Mouse (Mus musculus) liver, embryonic 16.5 days (tissue): ENCODE results near the gene Gm6096. TPM values are rescaled to one million over a fixed set of nuclear protein-coding genes. Genes with fewer than 3 reads are reported as not detected.
A peak's percentile ranks its signal among the peaks of the same experiment; 100 is the strongest.

Experiments used
- ATAC-seq: fragments of 200-750 bp; cut with Nextera tagmentation; 2 replicates; pipeline ENCODE4 v1.8.0; 2017; ENCODE audit warnings: low read depth, mild to moderate bottlenecking, moderate number of reproducible peaks, moderate library complexity
- H3K27ac ChIP-seq: fragments of 300-500 bp; sonication (generic); 2 replicates; pipeline ENCODE4 v1.5.1; 2014; ENCODE audit warnings: mild to moderate bottlenecking, low read length
- H3K27me3 ChIP-seq: fragments of 300-500 bp; sonication (generic); 2 replicates; pipeline ENCODE4 v1.6.1; 2014; ENCODE audit warnings: low read depth, low read length, mixed read lengths; ENCODE audit not compliant: control insufficient read depth, insufficient read depth
- H3K36me3 ChIP-seq: fragments of 300-500 bp; sonication (generic); 2 replicates; pipeline ENCODE4 v1.6.1; 2014; ENCODE audit warnings: mild to moderate bottlenecking; ENCODE audit not compliant: control insufficient read depth, insufficient read depth
- H3K4me1 ChIP-seq: fragments of 300-500 bp; sonication (generic); 2 replicates; pipeline ENCODE4 v1.6.1; 2014; ENCODE audit warnings: low read depth, low read length, mixed read lengths; ENCODE audit not compliant: control insufficient read depth
- H3K4me2 ChIP-seq: fragments of 300-500 bp; sonication (generic); 2 replicates; pipeline ENCODE4 v1.6.1; 2014; ENCODE audit warnings: low read depth, low read length, mixed read lengths
- H3K4me3 ChIP-seq: fragments of 300-500 bp; sonication (generic); 2 replicates; pipeline ENCODE4 v1.5.1; 2014; ENCODE audit warnings: low read depth, mild to moderate bottlenecking, low read length
- H3K9ac ChIP-seq: fragments of 300-500 bp; sonication (generic); 2 replicates; pipeline ENCODE4 v1.6.1; 2014; ENCODE audit warnings: low read depth, low read length
- H3K9me3 ChIP-seq: fragments of 300-500 bp; sonication (generic); replicated peaks from 2 replicates; pipeline ENCODE4 v1.6.1; 2016; ENCODE audit warnings: low read length; ENCODE audit not compliant: control insufficient read depth
- WGBS: fragments of 180-500 bp; shearing (Covaris S2); extraction: QIAGEN DNeasy Blood & Tissue Kit; methylation state at CpG from one replicate; pipeline ENCODE4 v1.1.7; 2014; ENCODE audit not compliant: insufficient replicate concordance; 5-methylcytosine and 5-hydroxymethylcytosine counted together
- polyA plus RNA-seq: library from polyadenylated mRNA; unstranded; fragments of >200 nt; fragmentation: Nextera tagmentation; extraction: Ambion mirVana; gene quantifications from 2 replicates; pipeline ENCODE4 v1.2.1, GENCODE M21; 2015

Gene Gm6096
- polyA plus RNA-seq, 1 experiment from 2014 or later: 0.24 TPM

GRCm38 (mm10) chr7:34276066-34276465, 25.2 kb downstream of the Gm6096 start:
- no peaks in the 10 kb centered on the region for H3K36me3 ChIP-seq
- no peaks in the 10 kb centered on the region for H3K27me3 ChIP-seq
- 83% methylated on average over 3 of the region's 3 CpGs for WGBS
- H3K9me3 ChIP-seq: no peaks in the 10 kb centered on the region
- H3K9ac ChIP-seq: no peak overlapping the region
- no peak overlapping the region for H3K4me2 ChIP-seq
- H3K27ac ChIP-seq: no peak overlapping the region
- no peak overlapping the region for H3K4me3 ChIP-seq
- no peaks in the 10 kb centered on the region for H3K4me1 ChIP-seq
- ATAC-seq: no peak

GRCm38 (mm10) chr7:34277656-34278055, 26.8 kb downstream of the Gm6096 start:
- no peak for ATAC-seq
- H3K9me3 ChIP-seq: no peaks in the 10 kb centered on the region
- no peak overlapping the region for H3K9ac ChIP-seq
- H3K4me1 ChIP-seq: no peaks in the 10 kb centered on the region
- 85% methylated on average over 2 of the region's 2 CpGs for WGBS
- H3K4me2 ChIP-seq: no peak overlapping the region
- no peaks in the 10 kb centered on the region for H3K27me3 ChIP-seq
- no peak overlapping the region for H3K4me3 ChIP-seq
- H3K36me3 ChIP-seq: no peaks in the 10 kb centered on the region
- H3K27ac ChIP-seq: no peak overlapping the region

- no peak overlapping the region for H3K4me3 ChIP-seq
- H3K27ac ChIP-seq: no peak overlapping the region
- H3K9ac ChIP-seq: no peak overlapping the region
- peaks cover 2% of the 10 kb centered on the region; the same call in 1 of the 2 replicates for H3K36me3 ChIP-seq
- no peak for ATAC-seq
- no peak overlapping the region for H3K4me2 ChIP-seq
- no peaks in the 10 kb centered on the region for H3K27me3 ChIP-seq
- H3K4me1 ChIP-seq: peaks cover 2% of the 10 kb centered on the region
- no peaks in the 10 kb centered on the region for H3K9me3 ChIP-seq
These were observed 39.8 kb downstream of the Gm6096 start for GRCm38 (mm10) chr7:34290450-34291151.

DNA sequence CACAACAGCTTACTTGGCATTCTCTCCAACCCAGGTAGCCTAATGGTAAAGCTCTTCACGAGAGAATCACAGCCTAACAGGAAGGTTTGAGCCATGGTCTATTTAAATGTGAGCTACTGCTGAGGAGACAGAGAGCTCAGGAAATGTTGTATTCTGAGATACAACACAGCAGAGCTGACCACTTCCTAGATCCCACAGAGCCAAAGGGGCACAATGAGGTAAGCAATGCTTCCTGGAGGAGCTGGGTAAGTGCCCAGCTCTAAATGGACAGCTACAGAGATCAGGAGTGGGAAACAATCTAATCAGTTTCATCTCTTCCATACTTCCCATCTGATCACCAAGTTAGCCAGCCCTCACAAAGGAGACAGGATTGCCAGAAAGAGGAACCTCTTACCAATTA, 40.4 kb downstream of the Gm6096 start:
- 3% methylated on average over 1 of the region's 1 CpGs for WGBS
- no peak overlapping the region for H3K4me3 ChIP-seq
- no peaks in the 10 kb centered on the region for H3K27me3 ChIP-seq
- no peak for ATAC-seq
- no peak overlapping the region for H3K9ac ChIP-seq
- no peak overlapping the region for H3K4me2 ChIP-seq
- H3K36me3 ChIP-seq: no peaks in the 10 kb centered on the region
- no peak overlapping the region for H3K27ac ChIP-seq
- no peaks in the 10 kb centered on the region for H3K9me3 ChIP-seq
- peaks cover 2% of the 10 kb centered on the region for H3K4me1 ChIP-seq

- no peaks in the 10 kb centered on the region for H3K36me3 ChIP-seq
- H3K27ac ChIP-seq: no peak overlapping the region
- H3K27me3 ChIP-seq: no peaks in the 10 kb centered on the region
- no peak overlapping the region for H3K4me2 ChIP-seq
- no peak for ATAC-seq
- H3K9me3 ChIP-seq: no peaks in the 10 kb centered on the region
- H3K9ac ChIP-seq: no peak overlapping the region
- no peak overlapping the region for H3K4me3 ChIP-seq
- peaks cover 2% of the 10 kb centered on the region for H3K4me1 ChIP-seq
- WGBS: 77% methylated on average over 2 of the region's 2 CpGs
These were observed 41.8 kb downstream of the Gm6096 start for GRCm38 (mm10) chr7:34292633-34293032.

DNA sequence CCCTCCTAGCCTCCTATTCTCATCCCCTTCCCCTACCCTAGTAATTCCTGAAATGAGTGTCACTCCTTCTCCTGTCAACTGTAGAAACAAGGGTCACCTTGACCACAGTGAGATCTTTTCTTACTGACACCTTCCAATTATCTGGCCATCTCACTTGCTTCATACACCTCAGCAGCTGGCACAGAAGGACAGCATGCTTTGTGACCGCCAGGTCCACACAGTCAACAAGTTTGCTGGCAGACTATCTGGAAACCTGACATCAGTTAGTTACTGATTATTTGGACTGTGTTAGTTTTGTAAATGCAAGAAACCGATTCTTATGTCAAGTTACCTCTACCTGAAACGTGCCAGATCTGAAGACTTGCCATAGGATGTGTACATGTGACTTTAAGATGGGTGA, 45.3 kb downstream of the Gm6096 start:
- no peak overlapping the region for H3K4me3 ChIP-seq
- 70% methylated on average over 3 of the region's 3 CpGs for WGBS
- peaks cover 2% of the 10 kb centered on the region; the same call in 1 of the 2 replicates for H3K4me1 ChIP-seq
- ATAC-seq: peak; percentile 24; the same call in 1 of the 2 replicates
- H3K27ac ChIP-seq: no peak overlapping the region
- no peak overlapping the region for H3K9ac ChIP-seq
- H3K27me3 ChIP-seq: no peaks in the 10 kb centered on the region
- no peak overlapping the region for H3K4me2 ChIP-seq
- no peaks in the 10 kb centered on the region for H3K9me3 ChIP-seq
- H3K36me3 ChIP-seq: no peaks in the 10 kb centered on the region

GRCm38 (mm10) chr7:34298818-34299217, 48.0 kb downstream of the Gm6096 start:
- Histone ChIP-seq H3K4me3 (no peak overlapping the region), H3K4me1 (peaks cover 5% of the 10 kb centered on the region; the same call in 1 of the 2 replicates), H3K36me3 (no peaks in the 10 kb centered on the region), H3K9ac (no peak overlapping the region), H3K9me3 (no peaks in the 10 kb centered on the region), H3K27ac (no peak overlapping the region), H3K4me2 (no peak overlapping the region), H3K27me3 (no peaks in the 10 kb centered on the region)
- ATAC-seq: no peak
- WGBS: 93% methylated on average over 2 of the region's 2 CpGs

Other genes with a start within 250 kb of the Gm6096 start
- gene Scgb2b27, start 237.1 kb upstream of the Gm6096 start, polyA plus RNA-seq: not detected in 2 replicates
- not detected in 2 replicates for gene Scgb1b27, start 229.6 kb upstream of the Gm6096 start, polyA plus RNA-seq
- gene Scgb1b30, start 155.6 kb upstream of the Gm6096 start, polyA plus RNA-seq: not detected in 2 replicates
- 0.43 and 0.58 TPM in 2 replicates for gene Wtip, start 117.8 kb upstream of the Gm6096 start, polyA plus RNA-seq
- 69.6 and 81.1 TPM in 2 replicates for gene Uba2, start 81.4 kb upstream of the Gm6096 start, polyA plus RNA-seq
- gene Pdcd2l, start 54.4 kb upstream of the Gm6096 start, polyA plus RNA-seq: 19.8 and 20.0 TPM in 2 replicates
- gene Gpi1, start 20.7 kb upstream of the Gm6096 start, polyA plus RNA-seq: 187 and 201 TPM in 2 replicates
- gene 4931406P16Rik, start 62.5 kb downstream of the Gm6096 start, polyA plus RNA-seq: 14.7 and 17.0 TPM in 2 replicates
- gene Lsm14a, start 142.3 kb downstream of the Gm6096 start, polyA plus RNA-seq: 38.3 and 38.7 TPM in 2 replicates